Comparison of ENCODE assay signal across 7 mouse cellular contexts in genomic region chr11:4873755-4874475, GRCm38 (mm10). TPM values are rescaled to one million over a fixed set of nuclear protein-coding genes. Genes with fewer than 3 reads are reported as not detected.
DNase-seq lines count a peak whose midpoint lies in the region; ATAC-seq and TF ChIP-seq lines count a peak whose summit lies in the region.

Gene Nipsnap1 (plus strand): TSS chr11:4873951.

- 0 out of 2 replicates have a peak within 1 kb of the TSS, but pooled peaks have one; percentile 37 for H3K27ac ChIP-seq in intestine, postnatal 0 days (ENCODE audit: low read depth, low read length)
- no peak within 1 kb of the TSS for H3K27ac ChIP-seq in midbrain, embryonic 11.5 days (ENCODE audit: low read depth, low read length)

- intact Hi-C loops in left cerebral cortex, postnatal 4 days (cut with DNase I) = no loop called here

- H3K36me3 ChIP-seq in intestine, postnatal 0 days (ENCODE audit: control insufficient read depth, insufficient read depth) = no peaks in the 10 kb centered on the region
- no peaks in the 10 kb centered on the region for H3K36me3 ChIP-seq in midbrain, embryonic 11.5 days (ENCODE audit: control insufficient read depth, insufficient read depth, low read length)

- H3K4me1 ChIP-seq in intestine, postnatal 0 days (replicated peaks; ENCODE audit: control insufficient read depth, insufficient read depth, low read length) = no peaks in the 10 kb centered on the region
- peaks cover 6% of the 10 kb centered on the region for H3K4me1 ChIP-seq in midbrain, embryonic 11.5 days (ENCODE audit: control insufficient read depth, insufficient read depth, low read length)

- no peak for TF ChIP-seq CTCF in intestine, postnatal 0 days (IDR thresholded peaks at IDR 0.05; ENCODE audit: low read depth)

- peak; percentile 80 for ATAC-seq in intestine, postnatal 0 days
- ATAC-seq in midbrain, embryonic 11.5 days (ENCODE audit: low FRiP score) = peak; percentile 94

- no peaks in the 10 kb centered on the region for H3K9me3 ChIP-seq in intestine, postnatal 0 days (ENCODE audit: control insufficient read depth)
- no peaks in the 10 kb centered on the region for H3K9me3 ChIP-seq in midbrain, embryonic 11.5 days (ENCODE audit: control insufficient read depth, low read length)

- DNase-seq in adrenal gland, postnatal 10 days = peak; percentile 85
- peak; percentile 73 for DNase-seq in embryo, embryonic 11.5 days (ENCODE audit: low read depth, low spot score)
- DNase-seq in gonadal fat pad, adult 2 months (ENCODE audit: low read depth) = no peak
- peak; percentile 83 for DNase-seq in left cerebral cortex, postnatal 4 days
- DNase-seq in midbrain, embryonic 11.5 days (ENCODE audit: low spot score, missing footprints) = peak; percentile 98
- DNase-seq in right cerebral cortex, postnatal 4 days = peak; percentile 79

- H3K9ac ChIP-seq in intestine, postnatal 0 days (ENCODE audit: low read depth, low read length) = no peak within 1 kb of the TSS
- H3K9ac ChIP-seq in midbrain, embryonic 11.5 days (ENCODE audit: low read length) = peak within 1 kb of the TSS; percentile 83

- WGBS in intestine, postnatal 0 days = under 1% methylated on average over 30 of the region's 30 CpGs
- under 1% methylated on average over 30 of the region's 30 CpGs for WGBS in midbrain, embryonic 11.5 days

- peak within 1 kb of the TSS; percentile 86 for H3K4me2 ChIP-seq in intestine, postnatal 0 days (replicated peaks; ENCODE audit: low read depth)
- peak within 1 kb of the TSS; percentile 76 for H3K4me2 ChIP-seq in midbrain, embryonic 11.5 days

- peak within 1 kb of the TSS; percentile 68 for H3K4me3 ChIP-seq in intestine, postnatal 0 days (ENCODE audit: low read depth, low read length)
- H3K4me3 ChIP-seq in midbrain, embryonic 11.5 days (ENCODE audit: low read depth, low read length) = peak within 1 kb of the TSS; percentile 70

- H3K27me3 ChIP-seq in intestine, postnatal 0 days (replicated peaks; ENCODE audit: control insufficient read depth, insufficient read depth, low read length) = no peaks in the 10 kb centered on the region
- H3K27me3 ChIP-seq in midbrain, embryonic 11.5 days (ENCODE audit: control insufficient read depth, insufficient read depth, low read length) = no peaks in the 10 kb centered on the region

RNA-seq across cellular contexts. Expression of gene Nipsnap1, which starts in this region (rescaled TPM):
- 10 to 100 TPM; 46.3 to 64.4 TPM for total RNA-seq in adrenal gland, postnatal 10 days (2021)
- polyA plus RNA-seq in gonadal fat pad, adult 2 months (2012; rRNA removed) = 19.6 and 19.9 TPM in 2 replicates
- 59.1 and 62.0 TPM in 2 replicates for polyA plus RNA-seq in intestine, postnatal 0 days (2015; fragmentation: Nextera tagmentation; extraction: Ambion mirVana)
- total RNA-seq in left cerebral cortex, postnatal 4 days (2021) = 100 to 1,000 TPM; 102 TPM
- polyA plus RNA-seq in midbrain, embryonic 11.5 days (2014; fragmentation: Nextera tagmentation; extraction: Ambion mirVana) = 75.4 and 79.1 TPM in 2 replicates
